Mouse (Mus musculus) CH12.LX (cell line): ENCODE measurements around the gene Cacng8. TPM values are rescaled to one million over a fixed set of nuclear protein-coding genes. Genes with fewer than 3 reads are reported as not detected.

ENCODE experiments used
- DNase-seq: peaks from one replicate; pipeline ENCODE4 v3.0.0-alpha.2; 2013; ENCODE audit errors: extremely low read depth
- H3K27ac ChIP-seq: 2 replicates; pipeline ENCODE4 v1.5.1; 2012; ENCODE audit warnings: low read depth, mild to moderate bottlenecking, control low read depth, moderate library complexity; ENCODE audit not compliant: insufficient read depth
- H3K27me3 ChIP-seq: replicated peaks from 2 replicates; pipeline ENCODE3; 2012; ENCODE audit warnings: inconsistent platforms
- H3K36me3 ChIP-seq, 2 experiments: replicated peaks in 1 of 2; 2 replicates each; pipeline versions ENCODE3 to v1.6.1; 2012; ENCODE audit warnings: inconsistent platforms in 1 of 2, low read length in 1 of 2, mild to moderate bottlenecking in 1 of 2, mixed read lengths in 1 of 2, moderate library complexity in 1 of 2; ENCODE audit not compliant: control insufficient read depth in 1 of 2, insufficient read depth in 1 of 2
- H3K4me1 ChIP-seq, 2 experiments: 2 replicates each; pipeline ENCODE4 v1.6.1; 2012; ENCODE audit warnings: inconsistent platforms in 1 of 2, moderate library complexity in 1 of 2; ENCODE audit not compliant: insufficient read depth in 2 of 2, control insufficient read depth in 1 of 2
- H3K4me2 ChIP-seq: 2 replicates; pipeline ENCODE4 v1.6.1; 2012; ENCODE audit warnings: low read depth, mild to moderate bottlenecking, control low read depth; ENCODE audit not compliant: poor library complexity, insufficient read depth, severe bottlenecking
- H3K4me3 ChIP-seq, 3 experiments: fragments of 150-350 bp in 1 of 3; sonication (generic) in 1 of 3; replicated peaks in 1 of 3; 2 replicates each; pipeline versions ENCODE3 to v1.5.1; 2011 to 2012; ENCODE audit warnings: low read depth in 2 of 3, low read length in 2 of 3, mild to moderate bottlenecking in 2 of 3, moderate library complexity in 2 of 3, control low read depth in 1 of 3, improper control_type of control experiment in 1 of 3, inconsistent platforms in 1 of 3, mixed read lengths in 1 of 3; ENCODE audit not compliant: poor library complexity in 1 of 3
- H3K79me2 ChIP-seq: replicated peaks from 2 replicates; pipeline ENCODE4 v1.6.1; 2012; ENCODE audit warnings: mild to moderate bottlenecking, moderate library complexity; ENCODE audit not compliant: control insufficient read depth, poor library complexity, insufficient read depth, severe bottlenecking; ENCODE audit errors: extremely low read depth
- H3K9ac ChIP-seq: 2 replicates; pipeline ENCODE4 v1.6.1; 2012; ENCODE audit warnings: low read depth, mild to moderate bottlenecking, control low read depth, moderate library complexity; ENCODE audit not compliant: insufficient read depth
- H3K9me3 ChIP-seq: replicated peaks from 2 replicates; pipeline ENCODE3; 2012; ENCODE audit warnings: low read length, inconsistent platforms, mixed read lengths
- BHLHE40 ChIP-seq: IDR thresholded peaks from 2 replicates; pipeline ENCODE4 v1.6.1; 2011; ENCODE audit warnings: mild to moderate bottlenecking, low read depth, low read length, improper control_type of control experiment
- CHD1 ChIP-seq: IDR thresholded peaks from 2 replicates; pipeline ENCODE4 v1.6.1; 2012; ENCODE audit warnings: low read depth, low read length, improper control_type of control experiment, inconsistent platforms
- CHD2 ChIP-seq: IDR thresholded peaks from 2 replicates; pipeline ENCODE4 v1.6.1; 2011; ENCODE audit warnings: low read length, improper control_type of control experiment
- E2F4 ChIP-seq: IDR thresholded peaks from 2 replicates; pipeline ENCODE4 v1.6.1; 2011; ENCODE audit warnings: low read depth, low read length, improper control_type of control experiment; ENCODE audit not compliant: insufficient replicate concordance
- ELF1 ChIP-seq: IDR thresholded peaks from 2 replicates; pipeline ENCODE4 v1.6.1; 2014; ENCODE audit warnings: low read depth, mild to moderate bottlenecking, inconsistent platforms, low read length, improper control_type of control experiment
- EP300 ChIP-seq: IDR thresholded peaks from 2 replicates; pipeline ENCODE4 v1.6.1; 2011; ENCODE audit warnings: low read length, improper control_type of control experiment
- GABPA ChIP-seq: IDR thresholded peaks from 2 replicates; pipeline ENCODE4 v1.6.1; 2012; ENCODE audit warnings: low read depth, low read length, improper control_type of control experiment, inconsistent platforms; ENCODE audit not compliant: insufficient replicate concordance
- HCFC1 ChIP-seq: IDR thresholded peaks from 2 replicates; pipeline ENCODE4 v1.6.1; 2012; ENCODE audit warnings: low read depth, mild to moderate bottlenecking, inconsistent platforms, low read length, improper control_type of control experiment
- IRF4 ChIP-seq: IDR thresholded peaks from 2 replicates; pipeline ENCODE4 v1.6.1; 2014; ENCODE audit warnings: low read depth, mild to moderate bottlenecking, inconsistent platforms, low read length, improper control_type of control experiment
- JUN ChIP-seq: IDR thresholded peaks from 2 replicates; pipeline ENCODE4 v1.6.1; 2011; ENCODE audit warnings: low read depth, mild to moderate bottlenecking, low read length, improper control_type of control experiment, moderate library complexity; ENCODE audit not compliant: insufficient read depth
- JUND ChIP-seq: conservative IDR thresholded peaks from 2 replicates; pipeline ENCODE4 v1.6.1; 2011; ENCODE audit warnings: low read depth, low read length, improper control_type of control experiment
- MAX ChIP-seq: IDR thresholded peaks from 2 replicates; pipeline ENCODE4 v1.6.1; 2011; ENCODE audit warnings: low read length, improper control_type of control experiment
- MEF2A ChIP-seq: IDR thresholded peaks from 2 replicates; pipeline ENCODE4 v1.6.1; 2014; ENCODE audit warnings: low read depth, mild to moderate bottlenecking, inconsistent platforms, low read length, improper control_type of control experiment, borderline replicate concordance
- MYC ChIP-seq: IDR thresholded peaks from 2 replicates; pipeline ENCODE4 v1.6.1; 2011; ENCODE audit warnings: low read depth, mild to moderate bottlenecking, improper control_type of control experiment, low read length
- NELFE ChIP-seq: IDR thresholded peaks from 2 replicates; pipeline ENCODE4 v1.6.1; 2011; ENCODE audit warnings: low read depth, low read length, improper control_type of control experiment
- PAX5 ChIP-seq: IDR thresholded peaks from 2 replicates; pipeline ENCODE4 v1.6.1; 2012; ENCODE audit warnings: low read length, inconsistent platforms, mixed read lengths
- POLR2AphosphoS2 ChIP-seq: IDR thresholded peaks from 2 replicates; pipeline ENCODE4 v1.6.1; 2011; ENCODE audit warnings: low read depth, low read length, improper control_type of control experiment
- RCOR1 ChIP-seq: conservative IDR thresholded peaks from 2 replicates; pipeline ENCODE4 v1.6.1; 2012; ENCODE audit warnings: low read depth, mild to moderate bottlenecking, inconsistent platforms, low read length, improper control_type of control experiment
- SMC3 ChIP-seq: IDR thresholded peaks from 2 replicates; pipeline ENCODE4 v1.6.1; 2011; ENCODE audit warnings: low read depth, low read length, improper control_type of control experiment
- TBP ChIP-seq: conservative IDR thresholded peaks from 2 replicates; pipeline ENCODE4 v1.6.1; 2011; ENCODE audit warnings: low read depth, low read length, improper control_type of control experiment
- TCF12 ChIP-seq: IDR thresholded peaks from 2 replicates; pipeline ENCODE4 v1.6.1; 2014; ENCODE audit warnings: low read depth, mild to moderate bottlenecking, inconsistent platforms, low read length, improper control_type of control experiment
- UBTF ChIP-seq: IDR thresholded peaks from 2 replicates; pipeline ENCODE4 v1.6.1; 2012; ENCODE audit warnings: low read depth, mild to moderate bottlenecking, inconsistent platforms, low read length, improper control_type of control experiment, moderate library complexity
- USF2 ChIP-seq: conservative IDR thresholded peaks from 2 replicates; pipeline ENCODE4 v1.6.1; 2011; ENCODE audit warnings: low read depth, low read length, improper control_type of control experiment
- ZKSCAN1 ChIP-seq: IDR thresholded peaks from 2 replicates; pipeline ENCODE4 v1.6.1; 2012; ENCODE audit warnings: low read depth, inconsistent platforms, low read length, improper control_type of control experiment, borderline replicate concordance
- ZNF384 ChIP-seq: IDR thresholded peaks from 2 replicates; pipeline ENCODE4 v1.6.1; 2012; ENCODE audit warnings: low read depth, low read length, improper control_type of control experiment, inconsistent platforms
- dilution Hi-C: fragments of 300-500 bp; cut with MboI; formaldehyde crosslinking; loops from 2 replicates; pipeline ENCODE4 v1.14.3; 2020; ENCODE audit warnings: low sequenced_read_pairs; ENCODE audit not compliant: extremely low pct_unique_long_range_greater_than_20kb, extremely low pct_ligation_motif_present
- in situ Hi-C: fragments of 300-500 bp; cut with MboI; formaldehyde crosslinking; loops from 3 replicates; pipeline ENCODE4 v1.14.3; 2019; ENCODE audit warnings: low sequenced_read_pairs, low pct_ligation_motif_present, low pct_unique_long_range_greater_than_20kb, mixed read lengths
- polyA plus RNA-seq: library from polyadenylated mRNA; unstranded; fragments of >175 nt; gene quantifications from 2 replicates; pipeline ENCODE4 v1.2.1, GENCODE M21; 2012; ENCODE audit warnings: low read depth; ENCODE audit not compliant: insufficient read length
- total RNA-seq, 2 experiments: library from RNA; depleted of rRNA; stranded (reverse); fragments of 300-350 nt in 1 of 2; fragments of >200 nt in 1 of 2; gene quantifications; 2 replicates each; pipeline ENCODE4 v1.2.3; 2012 to 2014

The Cacng8 gene
- total and polyA plus RNA-seq, 3 experiments: 0.43 to 1.2 (median 0.51) TPM

DNA sequence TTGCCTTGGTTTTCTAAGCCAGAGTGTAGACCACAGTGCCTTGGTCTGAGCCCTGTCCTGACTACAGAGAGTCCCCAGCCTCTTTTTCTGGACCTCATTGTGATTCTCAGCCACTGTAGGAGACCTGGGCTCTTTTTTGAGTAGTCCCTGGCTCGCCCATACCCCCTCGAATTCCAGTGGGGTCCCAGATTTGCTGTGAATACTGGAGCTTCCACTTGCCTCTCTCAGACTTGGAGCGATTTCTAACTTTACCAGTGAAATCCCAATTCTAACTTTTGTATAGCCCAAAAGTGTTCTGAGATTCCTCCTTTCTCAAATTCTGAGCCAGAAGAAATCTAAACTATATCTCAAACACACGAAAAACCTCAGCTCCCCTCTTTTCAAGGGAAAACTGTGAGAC, 33.4 kb downstream of the Cacng8 start, which contains the start of gene Cacng6:
Gene Cacng6 (plus strand): TSS at position 301 of the 400 bp plus-strand sequence.
- peaks cover 0 to 8% of the 10 kb centered on the region in 2 experiments; a peak in 1 of 4 replicates for H3K4me1 ChIP-seq
- DNase-seq: no peak
- H3K27ac ChIP-seq: no peak within 1 kb of the TSS
- no peak within 1 kb of the TSS for H3K4me2 ChIP-seq
- dilution Hi-C loops (no loop called here), in situ Hi-C loops (no loop called here)
- H3K79me2 ChIP-seq: no peaks in the 10 kb centered on the region
- TF ChIP-seq IRF4 (no peak), CHD1 (no peak), UBTF (no peak), NELFE (no peak), TBP (no peak), ZKSCAN1 (no peak), EP300 (no peak), ELF1 (no peak), E2F4 (no peak), SMC3 (no peak), JUND (no peak), MEF2A (no peak), MYC (no peak), MAX (no peak), BHLHE40 (no peak), RCOR1 (no peak), USF2 (no peak), CHD2 (no peak), JUN (no peak)
- no peaks in the 10 kb centered on the region for H3K27me3 ChIP-seq
- no peaks in the 10 kb centered on the region for H3K9me3 ChIP-seq
- no peak within 1 kb of the TSS for H3K4me3 ChIP-seq
- no peak within 1 kb of the TSS for H3K9ac ChIP-seq
- H3K36me3 ChIP-seq: no peaks in the 10 kb centered on the region

GRCm38 (mm10) chr7:3425141-3425540, 34.7 kb downstream of the Cacng8 start:
- no peak overlapping the region for H3K9ac ChIP-seq
- no peak for TF ChIP-seq GABPA
- no peak for TF ChIP-seq ZKSCAN1
- no peak for TF ChIP-seq SMC3
- no peak for TF ChIP-seq HCFC1
- TF ChIP-seq TCF12: no peak
- no peak for TF ChIP-seq PAX5
- TF ChIP-seq TBP: no peak
- no peak for TF ChIP-seq ELF1
- TF ChIP-seq POLR2AphosphoS2: no peak
- no peak for TF ChIP-seq ZNF384
- no peak for TF ChIP-seq CHD1
- no peak for TF ChIP-seq EP300
- TF ChIP-seq, all 38 proteins: peak for 0
- in situ Hi-C loops (no loop called here), dilution Hi-C loops (no loop called here)
- Histone ChIP-seq H3K27me3 (no peaks in the 10 kb centered on the region), H3K36me3 (no peaks in the 10 kb centered on the region), H3K79me2 (no peaks in the 10 kb centered on the region), H3K27ac (no peak overlapping the region), H3K4me3 (no peak overlapping the region), H3K4me1 (peaks cover 0 to 8% of the 10 kb centered on the region in 2 experiments; a peak in 1 of 4 replicates), H3K9me3 (no peaks in the 10 kb centered on the region), H3K4me2 (no peak overlapping the region)
- DNase-seq: no peak
